Mouse (Mus musculus) R1 (cell line): ENCODE measurements around the gene Gal3st2c.
A peak's percentile ranks its signal among the peaks of the same experiment; 100 is the strongest.
"Not testable (repeated sequence)": the region's sequence is repeated elsewhere in the genome, so short reads cannot be mapped to it uniquely, and the experiment has no call there.

ENCODE experiments used
- DNase-seq: peaks from one replicate; pipeline ENCODE4 v3.0.0-alpha.2; 2018; ENCODE audit warnings: low read depth, low spot score

Gal3st2c gene

GRCm38 (mm10) chr1:94045559-94045958 is 55.2 kb downstream of the Gal3st2c start:
- no peak for DNase-seq

GRCm38 (mm10) chr1:94046544-94046943 is 56.2 kb downstream of the Gal3st2c start:
- DNase-seq = no peak

- no peak for DNase-seq
Measured at GRCm38 (mm10) chr1:94051104-94051503, 60.8 kb downstream of the Gal3st2c start.

- peak; percentile 9 for DNase-seq
Measured at GRCm38 (mm10) chr1:94052373-94052772, 62.1 kb downstream of the Gal3st2c start, which contains the start of gene Pdcd1. Pdcd1 (minus strand) TSS chr1:94052553.

GRCm38 (mm10) chr1:94053530-94054216 is 63.4 kb downstream of the Gal3st2c start:
- DNase-seq = no peak

- DNase-seq = no peak
Measured at GRCm38 (mm10) chr1:94054481-94054880, 64.2 kb downstream of the Gal3st2c start.

GRCm38 (mm10) chr1:94055966-94056365 is 65.7 kb downstream of the Gal3st2c start:
- DNase-seq = no peak

- no peak for DNase-seq
Measured at GRCm38 (mm10) chr1:94057401-94057800, 67.1 kb downstream of the Gal3st2c start.

- not testable (repeated sequence) for DNase-seq
Measured at GRCm38 (mm10) chr1:94058281-94058680, 68.0 kb downstream of the Gal3st2c start.
